Mouse (Mus musculus) MEL (cell line): ENCODE measurements around the gene BC034090. TPM values are rescaled to one million over a fixed set of nuclear protein-coding genes. Genes with fewer than 3 reads are reported as not detected.
A peak's percentile ranks its signal among the peaks of the same experiment; 100 is the strongest.

Experiments used
- DNase-seq: peaks from one replicate; pipeline ENCODE4 v3.0.0; 2011; ENCODE audit warnings: low read depth, low spot score
- H3K27ac ChIP-seq: 2 replicates; pipeline ENCODE4 v1.5.1; 2012; ENCODE audit warnings: low read depth, mild to moderate bottlenecking, control low read depth, low read length, moderate library complexity; ENCODE audit not compliant: control insufficient read depth
- H3K27me3 ChIP-seq, 2 experiments: fragments of 150-350 bp in 1 of 2; sonication (generic) in 1 of 2; 2 replicates each; pipeline ENCODE4 v1.6.1; 2012; ENCODE audit warnings: low read length in 2 of 2, mild to moderate bottlenecking in 2 of 2, improper control_type of control experiment in 1 of 2, moderate library complexity in 1 of 2; ENCODE audit not compliant: insufficient read depth in 2 of 2, control insufficient read depth in 1 of 2
- H3K36me3 ChIP-seq, 2 experiments: 2 replicates each; pipeline ENCODE4 v1.6.1; 2012 to 2014; ENCODE audit warnings: low read length in 2 of 2, improper control_type of control experiment in 1 of 2, inconsistent platforms in 1 of 2, mild to moderate bottlenecking in 1 of 2; ENCODE audit not compliant: insufficient read depth in 2 of 2, control insufficient read depth in 1 of 2
- H3K4me1 ChIP-seq, 2 experiments: fragments of 150-350 bp in 1 of 2; sonication (generic) in 1 of 2; 2 replicates each; pipeline ENCODE4 v1.6.1; 2012; ENCODE audit warnings: low read length in 2 of 2, improper control_type of control experiment in 1 of 2, mild to moderate bottlenecking in 1 of 2; ENCODE audit not compliant: insufficient read depth in 2 of 2, control insufficient read depth in 1 of 2
- H3K4me3 ChIP-seq, 2 experiments: fragments of 150-350 bp in 1 of 2; sonication (generic) in 1 of 2; 2 replicates each; pipeline ENCODE4 v1.5.1; 2012; ENCODE audit warnings: low read depth in 2 of 2, low read length in 2 of 2, mild to moderate bottlenecking in 2 of 2, moderate library complexity in 2 of 2, control low read depth in 1 of 2, improper control_type of control experiment in 1 of 2; ENCODE audit not compliant: control insufficient read depth in 1 of 2, insufficient read depth in 1 of 2
- H3K79me2 ChIP-seq: 2 replicates; pipeline ENCODE4 v1.6.1; 2012; ENCODE audit warnings: mild to moderate bottlenecking, low read length, moderate library complexity; ENCODE audit not compliant: control insufficient read depth, poor library complexity, insufficient read depth
- H3K9ac ChIP-seq: 2 replicates; pipeline ENCODE4 v1.6.1; 2012; ENCODE audit warnings: low read depth, mild to moderate bottlenecking, control low read depth, low read length, moderate library complexity; ENCODE audit not compliant: control insufficient read depth, poor library complexity, severe bottlenecking
- H3K9me3 ChIP-seq: fragments of 150-350 bp; sonication (generic); replicated peaks from 2 replicates; pipeline ENCODE4 v1.6.1; 2012; ENCODE audit warnings: mild to moderate bottlenecking, low read length, improper control_type of control experiment, moderate library complexity; ENCODE audit not compliant: insufficient read depth
- CHD1 ChIP-seq: IDR thresholded peaks from 2 replicates; pipeline ENCODE4 v1.6.1; 2012; ENCODE audit warnings: low read depth, mild to moderate bottlenecking, inconsistent platforms, low read length, improper control_type of control experiment
- ELF1 ChIP-seq: IDR thresholded peaks from 2 replicates; pipeline ENCODE4 v1.6.1; 2014; ENCODE audit warnings: low read depth, mild to moderate bottlenecking, inconsistent platforms, low read length, improper control_type of control experiment, moderate library complexity
- ETS1 ChIP-seq: IDR thresholded peaks from 2 replicates; pipeline ENCODE4 v1.6.1; 2012; ENCODE audit warnings: low read depth, mild to moderate bottlenecking, inconsistent platforms, low read length, improper control_type of control experiment, moderate library complexity
- GATA1 ChIP-seq: IDR thresholded peaks from 2 replicates; pipeline ENCODE4 v1.6.1; 2011; ENCODE audit warnings: low read depth, low read length, improper control_type of control experiment
- MYC ChIP-seq: IDR thresholded peaks from 2 replicates; pipeline ENCODE4 v1.6.1; 2011; ENCODE audit warnings: low read depth, mild to moderate bottlenecking, low read length, improper control_type of control experiment, moderate library complexity
- NRF1 ChIP-seq: IDR thresholded peaks from 2 replicates; pipeline ENCODE4 v1.6.1; 2014; ENCODE audit warnings: low read depth, mild to moderate bottlenecking, inconsistent platforms, low read length, improper control_type of control experiment, moderate library complexity; ENCODE audit not compliant: poor library complexity, insufficient read depth, severe bottlenecking
- RAD21 ChIP-seq: IDR thresholded peaks from 2 replicates; pipeline ENCODE4 v1.6.1; 2011; ENCODE audit warnings: mild to moderate bottlenecking, low read depth, low read length, improper control_type of control experiment
- RCOR1 ChIP-seq: IDR thresholded peaks from 2 replicates; pipeline ENCODE4 v1.6.1; 2012; ENCODE audit warnings: low read depth, mild to moderate bottlenecking, inconsistent platforms, low read length, improper control_type of control experiment
- TCF12 ChIP-seq: IDR thresholded peaks from 2 replicates; pipeline ENCODE4 v1.6.1; 2014; ENCODE audit warnings: low read depth, mild to moderate bottlenecking, inconsistent platforms, low read length, improper control_type of control experiment, moderate library complexity
- UBTF ChIP-seq: IDR thresholded peaks from 2 replicates; pipeline ENCODE4 v1.6.1; 2012; ENCODE audit warnings: low read depth, mild to moderate bottlenecking, inconsistent platforms, low read length, improper control_type of control experiment, moderate library complexity, borderline replicate concordance; ENCODE audit not compliant: insufficient read depth
- USF1 ChIP-seq: IDR thresholded peaks from 2 replicates; pipeline ENCODE4 v1.6.1; 2014; ENCODE audit warnings: low read depth, mild to moderate bottlenecking, inconsistent platforms, low read length, improper control_type of control experiment, moderate library complexity
- USF2 ChIP-seq, 2 experiments: IDR thresholded peaks; 2 replicates each; pipeline ENCODE4 v1.6.1; 2011 to 2012; ENCODE audit warnings: improper control_type of control experiment in 2 of 2, low read length in 2 of 2, borderline replicate concordance in 1 of 2, inconsistent platforms in 1 of 2, low read depth in 1 of 2, mild to moderate bottlenecking in 1 of 2; ENCODE audit not compliant: insufficient read depth in 1 of 2
- ZMIZ1 ChIP-seq: IDR thresholded peaks from 2 replicates; pipeline ENCODE4 v1.6.1; 2012; ENCODE audit warnings: low read depth, mild to moderate bottlenecking, inconsistent platforms, low read length, improper control_type of control experiment, moderate library complexity
- ZNF384 ChIP-seq: IDR thresholded peaks from 2 replicates; pipeline ENCODE4 v1.6.1; 2012; ENCODE audit warnings: low read depth, mild to moderate bottlenecking, inconsistent platforms, low read length, improper control_type of control experiment
- polyA plus RNA-seq, 2 experiments: library from polyadenylated mRNA; stranded (reverse) in 1 of 2; unstranded in 1 of 2; fragments of >175 nt in 1 of 2; fragments of >200 nt in 1 of 2; gene quantifications; 2 replicates each; pipeline versions ENCODE4 v1.2.1 to v1.2.4; 2012; ENCODE audit warnings: low replicate concordance in 2 of 2, low read depth in 1 of 2; ENCODE audit not compliant: insufficient read length in 2 of 2, insufficient read depth in 1 of 2, missing spikeins in 1 of 2
- total RNA-seq: library from RNA; depleted of rRNA; stranded (reverse); fragments of 300-350 nt; gene quantifications from 2 replicates; pipeline ENCODE4 v1.2.3, GENCODE M21; 2012

BC034090 gene
- total and polyA plus RNA-seq, 3 experiments, result 0.12 to 0.28 TPM; not detected in 1

GRCm38 (mm10) chr1:155212081-155212480 lies 32.2 kb downstream of the BC034090 start:
- Histone ChIP-seq H3K79me2 (no peaks in the 10 kb centered on the region), H3K27me3 (no peaks in the 10 kb centered on the region), H3K4me3 (no peak overlapping the region), H3K9ac (no peak overlapping the region), H3K4me1 (peaks cover 5 to 15% of the 10 kb centered on the region in 2 experiments; a peak in 3 of 4 replicates), H3K9me3 (no peaks in the 10 kb centered on the region), H3K36me3 (no peaks in the 10 kb centered on the region)
- no peak for TF ChIP-seq ELF1
- TF ChIP-seq RAD21, result no peak
- TF ChIP-seq GATA1, result no peak
- TF ChIP-seq USF2 (IDR thresholded peaks at IDR 0.05; ENCODE audit: borderline replicate concordance in 1 of 2, insufficient read depth in 1 of 2, low read depth in 1 of 2, low read length in 2 of 2), result no peak
- TF ChIP-seq, all 39 proteins: peak for 0
- no peak overlapping the region for H3K27ac ChIP-seq
- DNase-seq, result peak; percentile 37

- Histone ChIP-seq H3K27me3 (no peaks in the 10 kb centered on the region), H3K4me3 (no peak overlapping the region)
- DNase-seq, result no peak
Measured at GRCm38 (mm10) chr1:155211017-155211416, 33.2 kb downstream of the BC034090 start.

GRCm38 (mm10) chr1:155210011-155210763 lies 34.1 kb downstream of the BC034090 start:
- Histone ChIP-seq H3K27me3 (no peaks in the 10 kb centered on the region), H3K4me1 (peaks cover 5 to 15% of the 10 kb centered on the region in 2 experiments; a peak in 3 of 4 replicates), H3K79me2 (no peaks in the 10 kb centered on the region), H3K9me3 (no peaks in the 10 kb centered on the region)
- no peak for TF ChIP-seq ZNF384
- TF ChIP-seq, all 39 proteins: peak for 0
- H3K4me3 ChIP-seq, result no peak overlapping the region
- no peaks in the 10 kb centered on the region for H3K36me3 ChIP-seq
- no peak overlapping the region for H3K27ac ChIP-seq
- no peak overlapping the region for H3K9ac ChIP-seq
- DNase-seq, result no peak

More at GRCm38 (mm10) chr1:155211017-155211416, 33.2 kb downstream of the BC034090 start:
- TF ChIP-seq TCF12 (no peak), ETS1 (no peak), NRF1 (no peak), USF2 (IDR thresholded peaks at IDR 0.05; ENCODE audit: borderline replicate concordance in 1 of 2, insufficient read depth in 1 of 2, low read depth in 1 of 2, low read length in 2 of 2) (no peak), UBTF (no peak), ZMIZ1 (no peak), CHD1 (no peak), MYC (no peak), RCOR1 (no peak), USF1 (no peak)
- no peaks in the 10 kb centered on the region for H3K79me2 ChIP-seq
- no peak overlapping the region for H3K27ac ChIP-seq
- no peak overlapping the region for H3K9ac ChIP-seq
- H3K36me3 ChIP-seq, result no peaks in the 10 kb centered on the region
- H3K9me3 ChIP-seq, result no peaks in the 10 kb centered on the region
- H3K4me1 ChIP-seq, result peaks cover 5 to 15% of the 10 kb centered on the region in 2 experiments; a peak in 3 of 4 replicates
